Mouse (Mus musculus): ENCODE data around the gene Akap12.

The Akap12 gene

GRCm38 (mm10) chr10:4398058-4398457 is 131.9 kb downstream of the Akap12 start:
- DNase-seq (ENCODE audit: low read depth, low spot score), result no peak

- DNase-seq (ENCODE audit: low read depth, low spot score), result peak; percentile 63
Measured at GRCm38 (mm10) chr10:4404895-4405491, 138.8 kb downstream of the Akap12 start.

- no peak for DNase-seq (ENCODE audit: low read depth, low spot score)
Measured at GRCm38 (mm10) chr10:4405511-4405910, 139.3 kb downstream of the Akap12 start.

- no peak for DNase-seq (ENCODE audit: low read depth, low spot score)
Measured at GRCm38 (mm10) chr10:4407191-4407590, 141.0 kb downstream of the Akap12 start.

Data from A20 (cell line).